Mouse (Mus musculus): ENCODE data around the gene Fhit.
"Not testable (repeated sequence)": the region's sequence is repeated elsewhere in the genome, so short reads cannot be mapped to it uniquely, and the experiment has no call there.

Fhit gene

DNA sequence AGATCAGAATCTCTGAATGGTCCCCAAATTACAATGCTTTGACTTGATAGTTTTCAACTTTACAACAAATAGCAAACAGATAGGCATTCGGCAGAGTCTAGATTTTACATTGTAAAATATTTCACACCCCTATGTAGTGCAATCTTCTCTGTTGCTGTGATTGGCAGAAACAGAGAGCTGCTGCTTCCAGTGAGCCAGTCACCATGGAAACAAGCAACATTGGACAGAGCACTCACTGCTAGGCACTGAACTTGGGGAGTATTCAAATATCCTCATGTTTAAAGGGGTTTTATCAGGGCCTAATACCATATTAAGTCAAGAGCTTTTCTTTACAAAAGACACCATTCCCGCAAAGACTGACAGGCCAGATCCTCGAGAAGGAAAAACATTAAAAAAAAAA is 1187.4 kb downstream of the Fhit start:
- DNase-seq (ENCODE audit: low spot score) = no peak

DNA sequence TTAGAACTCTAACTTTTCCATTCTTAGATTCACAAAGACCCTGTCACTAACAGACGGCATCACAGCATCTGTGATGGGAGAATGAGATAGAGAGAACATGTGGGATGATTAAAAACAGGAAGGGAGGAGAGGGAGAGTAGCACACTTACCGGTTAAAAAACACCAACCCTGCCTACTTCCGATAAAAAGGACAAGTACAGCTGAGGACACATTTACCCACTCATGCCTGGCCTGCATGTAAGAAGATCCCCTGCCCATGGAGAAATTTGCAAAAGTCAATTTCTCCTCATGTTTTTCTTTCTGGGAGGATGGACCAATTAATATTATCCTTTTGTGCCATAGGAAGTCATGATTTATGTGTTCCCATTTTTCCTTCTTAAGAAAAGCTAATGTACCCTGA is 1198.0 kb downstream of the Fhit start:
- no peak for DNase-seq (ENCODE audit: low spot score)

DNA sequence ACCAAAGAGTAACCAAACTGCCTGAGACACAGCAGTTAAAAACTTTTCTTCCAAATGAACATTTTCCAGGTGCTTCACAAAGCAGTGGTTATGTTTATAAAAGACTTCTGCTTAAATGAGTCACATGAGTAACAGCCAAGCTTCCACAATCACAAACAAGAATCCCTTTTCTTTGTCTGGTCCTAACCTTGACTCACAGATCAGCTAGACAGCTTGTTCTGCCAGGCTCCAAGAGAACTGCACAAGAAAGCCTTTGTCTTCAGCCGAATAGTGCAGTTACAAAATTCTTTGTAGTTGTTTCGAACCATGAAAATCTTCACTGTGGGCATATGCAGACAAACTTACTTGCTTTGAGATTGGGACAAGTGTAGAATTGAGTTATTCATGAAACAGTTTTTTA is 1201.4 kb downstream of the Fhit start:
- DNase-seq (ENCODE audit: low spot score) = no peak

GRCm38 (mm10) chr14:9899494-9899893 is 1262.3 kb downstream of the Fhit start:
- DNase-seq (ENCODE audit: low spot score) = no peak

DNA sequence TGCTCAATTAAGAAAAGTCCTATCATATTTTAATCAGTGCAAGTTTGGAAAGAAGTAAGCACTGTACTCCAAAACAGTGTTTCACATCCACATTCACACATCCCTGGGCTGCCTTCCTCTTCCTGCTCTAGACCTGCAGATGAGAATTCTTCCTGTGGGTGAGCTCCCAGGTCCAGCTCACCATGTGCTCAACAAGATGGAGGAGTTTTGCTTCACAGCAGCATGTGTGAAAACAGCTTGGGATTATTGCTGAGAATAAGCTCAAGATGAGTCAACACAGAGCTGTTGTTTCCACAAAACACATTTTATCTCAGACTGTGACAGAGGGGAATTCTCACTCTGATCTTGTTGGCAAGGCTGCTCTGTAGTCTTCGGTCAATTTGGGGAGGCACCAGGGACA is 1265.3 kb downstream of the Fhit start:
- no peak for DNase-seq (ENCODE audit: low spot score)

DNA sequence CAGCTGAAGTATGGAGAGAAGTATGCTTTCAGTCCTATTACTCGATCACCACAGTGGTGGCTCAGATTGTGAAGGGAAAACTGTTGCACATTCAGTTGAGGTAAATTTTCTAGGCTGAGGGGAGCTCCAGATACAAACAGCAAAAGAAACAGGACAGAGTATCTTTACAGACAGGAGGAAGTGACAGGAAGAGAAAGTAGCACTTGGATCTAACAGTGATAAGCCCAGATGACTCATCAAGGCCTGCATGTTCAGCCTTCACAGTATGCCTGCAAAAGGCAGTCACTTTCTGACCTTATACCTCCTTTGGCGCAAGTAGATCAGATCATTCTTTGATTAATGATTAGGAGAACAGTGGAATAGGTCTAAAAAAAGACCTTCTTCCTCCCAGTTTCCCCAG is 1309.8 kb downstream of the Fhit start:
- DNase-seq (ENCODE audit: low spot score) = no peak

GRCm38 (mm10) chr14:9832290-9832689 is 1329.5 kb downstream of the Fhit start:
- DNase-seq (ENCODE audit: low spot score) = no peak

DNA sequence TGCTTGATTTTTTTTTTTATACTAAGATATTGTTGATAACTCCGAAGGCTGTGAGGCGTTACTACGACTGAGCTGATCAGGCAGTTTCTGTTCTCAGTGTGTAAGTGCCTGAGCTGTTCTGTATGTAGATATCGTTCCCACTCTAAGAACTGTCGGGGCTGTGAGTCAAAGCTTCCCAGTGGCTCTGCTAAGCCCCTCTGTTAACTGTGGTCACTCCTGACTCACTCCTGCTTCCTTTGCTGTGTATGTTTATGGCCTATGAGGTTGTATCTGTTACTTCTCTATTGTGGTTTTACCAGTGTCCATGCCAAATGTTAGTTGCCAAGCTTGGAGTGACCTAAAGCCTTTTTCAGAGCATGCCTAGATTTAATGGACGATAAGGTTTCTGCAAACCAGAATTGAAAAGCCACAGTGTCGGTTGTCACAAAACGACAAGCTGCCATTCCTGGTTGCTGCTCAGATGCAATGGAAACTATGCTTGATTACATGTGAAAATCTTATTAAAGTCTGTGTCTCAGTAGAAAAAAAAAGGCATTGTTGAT is 1333.1 kb downstream of the Fhit start:
- DNase-seq (ENCODE audit: low spot score) = not testable (repeated sequence)

DNA sequence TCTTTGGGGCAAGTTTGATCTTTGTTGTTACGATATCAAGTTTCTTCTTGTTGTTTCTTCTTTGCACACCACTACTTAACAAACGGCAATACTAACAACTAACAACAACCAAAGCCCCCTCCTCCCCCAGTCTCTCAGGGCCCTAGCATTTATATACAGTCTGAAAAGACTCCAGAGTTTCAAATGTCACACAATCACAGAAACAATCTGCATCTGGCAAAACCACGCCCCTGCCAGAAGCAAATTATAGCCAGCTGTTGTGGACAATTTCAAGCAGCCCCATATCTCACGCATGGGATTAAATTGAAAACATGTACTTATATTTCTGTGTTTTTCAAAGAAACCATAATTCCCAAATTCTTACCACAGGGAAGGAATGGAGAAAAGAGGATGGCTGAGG is 1345.9 kb downstream of the Fhit start:
- no peak for DNase-seq (ENCODE audit: low spot score)

DNA sequence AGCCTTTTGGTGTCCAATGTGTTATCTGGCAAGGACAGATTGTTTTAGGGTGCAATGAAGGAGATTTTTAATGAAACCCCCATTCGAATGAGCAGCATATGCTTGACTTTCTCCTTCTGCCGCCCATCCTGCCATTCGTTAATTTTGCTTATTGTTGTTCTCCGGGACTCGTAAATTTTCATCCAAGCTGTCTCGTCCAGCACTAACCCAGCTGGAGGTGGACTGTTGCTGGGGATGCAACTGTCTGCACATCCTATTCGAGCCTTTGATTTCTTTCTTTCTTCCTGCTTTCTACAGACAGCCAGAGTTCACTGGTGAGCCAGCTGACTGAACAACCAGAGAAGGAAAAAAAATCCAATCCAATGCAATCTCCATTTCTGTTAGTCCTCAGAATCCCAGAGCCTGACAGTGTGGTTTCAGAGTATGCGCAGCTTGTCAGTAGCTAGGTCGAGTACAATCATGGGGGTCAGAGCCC is 1350.0 kb downstream of the Fhit start:
- DNase-seq (ENCODE audit: low spot score) = no peak

DNA sequence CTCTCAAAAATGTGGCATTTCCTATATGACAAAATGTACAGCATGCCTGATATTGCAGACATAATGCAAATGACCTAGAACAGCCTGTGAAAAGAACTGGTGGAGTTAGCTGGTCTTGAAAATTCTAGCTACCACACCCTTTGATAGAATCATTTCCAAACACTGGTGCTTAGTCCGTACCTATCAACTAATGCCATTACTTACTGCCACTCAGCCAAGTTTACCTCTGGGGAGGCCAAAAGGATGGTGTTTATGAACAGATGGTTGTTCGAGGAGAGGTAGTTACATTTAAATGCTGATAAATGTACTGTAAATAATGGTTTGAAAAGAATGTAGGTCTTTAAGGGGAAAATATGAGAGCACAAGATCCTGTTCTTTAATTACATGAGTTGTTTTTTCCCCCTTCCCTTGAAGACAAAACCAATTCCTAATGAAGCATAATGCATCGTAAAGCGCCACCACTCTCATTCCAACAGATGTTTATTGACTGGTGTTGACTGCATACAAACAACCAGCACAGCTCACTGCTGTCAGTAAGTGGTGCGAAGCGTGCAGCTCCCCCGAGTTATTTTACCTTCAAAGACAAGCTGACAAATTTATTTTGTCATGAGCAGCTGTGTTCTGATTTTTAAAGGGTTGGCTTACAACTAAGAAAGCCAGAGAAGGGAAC is 1350.5 kb downstream of the Fhit start:
- no peak for DNase-seq (ENCODE audit: low spot score)

GRCm38 (mm10) chr14:9793403-9793802 is 1368.4 kb downstream of the Fhit start:
- DNase-seq (ENCODE audit: low spot score) = no peak

GRCm38 (mm10) chr14:9788402-9788950 is 1373.4 kb downstream of the Fhit start:
- DNase-seq (ENCODE audit: low spot score) = no peak

DNA sequence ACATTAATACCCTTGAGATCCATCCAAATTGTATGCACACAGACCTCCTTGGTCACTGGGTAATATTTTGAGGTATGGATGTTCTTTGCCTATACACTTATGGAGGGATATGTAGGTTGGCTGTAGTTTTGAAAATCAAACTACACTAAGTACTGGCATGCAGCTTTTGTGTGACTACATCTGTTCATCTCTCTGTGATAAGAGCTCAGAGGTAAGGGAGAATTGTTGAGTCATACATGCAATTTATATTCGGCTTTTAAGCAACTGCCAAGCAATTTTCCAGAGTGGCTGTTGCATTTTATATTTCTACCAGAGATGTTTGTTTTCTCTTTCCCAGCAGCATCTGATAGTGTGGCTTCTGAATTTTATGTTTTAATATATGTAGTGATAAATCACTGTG is 1374.4 kb downstream of the Fhit start:
- DNase-seq (ENCODE audit: low spot score) = no peak

GRCm38 (mm10) chr14:9785861-9786260 is 1376.0 kb downstream of the Fhit start:
- no peak for DNase-seq (ENCODE audit: low spot score)

GRCm38 (mm10) chr14:9751341-9751740 is 1410.5 kb downstream of the Fhit start:
- no peak for DNase-seq (ENCODE audit: low spot score)

DNA sequence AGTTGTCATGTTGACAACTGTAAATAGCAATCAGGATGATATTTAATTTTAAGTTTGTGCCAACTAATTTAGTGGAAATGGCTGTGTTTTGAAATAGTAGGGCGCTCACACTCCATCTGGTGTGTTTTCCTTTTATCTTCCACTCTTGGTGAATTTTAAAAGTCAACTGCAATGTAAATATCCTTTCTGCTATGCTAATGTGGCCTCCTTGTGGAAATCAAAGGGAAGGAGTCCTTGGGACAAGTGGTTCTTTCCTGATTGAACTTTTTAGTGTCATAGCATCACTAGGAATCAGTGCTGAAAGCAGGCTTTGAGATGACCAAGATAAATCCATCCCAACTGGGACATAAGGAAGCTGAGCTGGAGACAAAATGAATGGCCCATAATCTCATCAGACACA is 1413.1 kb downstream of the Fhit start:
- DNase-seq (ENCODE audit: low spot score) = no peak

DNA sequence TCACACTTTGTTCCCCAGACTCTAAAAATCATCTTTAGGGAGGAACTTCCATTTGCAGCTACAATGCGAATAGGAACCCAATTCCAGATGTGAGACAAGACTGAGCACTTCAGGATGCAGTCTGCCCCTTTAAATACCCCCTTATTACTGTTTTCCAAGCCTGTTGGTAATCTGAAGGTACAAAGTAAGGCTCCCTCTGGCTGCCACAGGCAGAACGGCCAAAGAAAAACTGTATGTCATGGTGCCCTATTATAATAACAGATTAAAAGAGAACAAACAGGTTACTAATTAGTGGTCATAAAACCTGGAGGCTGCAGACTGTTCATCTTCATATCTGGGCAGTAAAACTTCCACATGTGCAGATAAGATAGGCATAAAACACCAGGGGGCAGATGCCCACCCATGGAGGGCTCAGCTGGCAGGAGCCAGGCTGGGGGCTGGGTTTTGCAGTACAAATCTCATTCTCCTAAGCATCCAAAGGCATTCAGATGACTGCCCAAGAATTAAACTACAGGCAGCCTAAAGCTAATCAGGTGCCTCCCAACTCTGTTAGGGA is 1439.8 kb downstream of the Fhit start:
- DNase-seq (ENCODE audit: low spot score) = no peak

- DNase-seq (ENCODE audit: low spot score) = no peak
Measured at GRCm38 (mm10) chr14:9698621-9699020, 1463.2 kb downstream of the Fhit start.

GRCm38 (mm10) chr14:9697101-9697500 is 1464.7 kb downstream of the Fhit start:
- DNase-seq (ENCODE audit: low spot score) = no peak

- DNase-seq (ENCODE audit: low spot score) = no peak
Measured at GRCm38 (mm10) chr14:9696004-9696403, 1465.8 kb downstream of the Fhit start.

DNA sequence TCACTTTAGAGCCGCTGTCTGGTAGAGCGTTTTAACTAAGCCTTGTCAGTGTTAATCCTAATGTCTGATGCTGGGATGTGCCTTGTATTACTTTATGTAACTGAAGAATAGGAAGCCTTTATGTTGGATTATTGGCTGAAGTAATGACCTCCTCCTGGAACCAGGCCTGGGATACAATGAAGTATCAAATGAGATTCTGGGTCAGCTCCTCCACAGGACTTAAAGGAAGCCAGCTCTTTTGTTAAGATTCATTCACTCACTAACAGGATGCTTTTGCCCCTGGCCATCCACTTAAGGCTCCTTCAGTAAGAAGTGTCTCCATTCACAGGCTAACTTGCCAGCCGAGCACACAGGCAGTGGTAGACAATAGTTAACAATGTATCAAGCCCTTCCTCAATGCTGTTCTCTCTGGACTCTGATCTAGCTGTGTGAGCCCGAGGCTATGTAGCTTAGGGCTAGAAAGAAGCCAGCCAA is 1466.6 kb downstream of the Fhit start:
- DNase-seq (ENCODE audit: low spot score) = no peak

DNA sequence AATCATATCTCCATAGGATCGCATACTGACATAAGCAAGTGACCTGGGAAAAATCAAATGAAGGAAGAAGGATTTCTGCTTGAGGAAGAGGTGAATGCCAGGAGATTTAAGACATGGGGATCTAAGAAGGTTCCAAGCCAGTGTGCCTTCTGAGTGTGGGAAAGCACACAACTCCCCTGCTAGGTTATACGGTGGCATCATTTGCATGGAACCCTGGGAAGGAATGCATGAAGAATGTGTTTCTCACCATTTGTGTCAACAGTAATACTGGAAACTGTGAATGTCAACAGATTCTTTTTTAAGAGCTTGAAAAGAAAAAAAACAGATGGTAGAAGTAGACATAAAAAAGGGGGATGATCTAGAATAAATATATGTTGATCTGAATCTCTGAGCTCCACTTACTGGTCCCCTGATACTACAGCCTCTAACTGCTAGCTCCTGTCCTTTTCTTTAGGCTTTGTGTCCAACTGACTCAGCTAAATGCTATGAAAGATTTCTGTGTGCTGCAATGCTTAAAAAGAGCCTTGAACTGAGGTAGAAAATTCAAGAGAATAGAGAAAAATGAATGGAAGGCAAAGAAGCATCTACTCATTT is 1473.1 kb downstream of the Fhit start:
- no peak for DNase-seq (ENCODE audit: low spot score)
